10 mouse cellular contexts compared by ENCODE assay signal in genomic region chr11:70564276-70564873, GRCm38 (mm10). TPM values are rescaled to one million over a fixed set of nuclear protein-coding genes. Genes with fewer than 3 reads are reported as not detected.
DNase-seq lines count a peak whose midpoint lies in the region; ATAC-seq lines count a peak whose summit lies in the region.
"Had no signal": no experiment of that assay in that cellular context is flagged by ENCODE, and none has a peak within 500 bp of the region (broad histone marks: within the 10 kb centered on the region; RNA-seq: fewer than 3 reads in every experiment).

No protein-coding gene starts in this region.

- peak overlapping the region; percentile 94 for H3K4me3 ChIP-seq in heart, embryonic 16.5 days (ENCODE audit: low read length)
- H3K4me3 ChIP-seq in forebrain, embryonic 12.5 days (replicated peaks), result peak overlapping the region; percentile 81
- 0 out of 2 replicates have a peak overlapping the region, but pooled peaks have one; percentile 83 for H3K4me3 ChIP-seq in neural tube, embryonic 12.5 days

- H3K4me1 ChIP-seq in heart, embryonic 16.5 days (ENCODE audit: control insufficient read depth, insufficient read depth, low read length), result peaks cover 29% of the 10 kb centered on the region
- H3K4me1 ChIP-seq in forebrain, embryonic 12.5 days, result peaks cover 42% of the 10 kb centered on the region
- peaks cover 38% of the 10 kb centered on the region for H3K4me1 ChIP-seq in neural tube, embryonic 12.5 days

- H3K4me2 ChIP-seq in heart, embryonic 16.5 days (ENCODE audit: low read depth, low read length), result peak overlapping the region; percentile 94
- H3K4me2 ChIP-seq in forebrain, embryonic 12.5 days, result peak overlapping the region; percentile 96
- peak overlapping the region; percentile 97 for H3K4me2 ChIP-seq in neural tube, embryonic 12.5 days (replicated peaks)

- H3K27me3 ChIP-seq in heart, embryonic 16.5 days (ENCODE audit: control insufficient read depth, insufficient read depth, low read length), result no peaks in the 10 kb centered on the region
- no peaks in the 10 kb centered on the region for H3K27me3 ChIP-seq in forebrain, embryonic 12.5 days
- no peaks in the 10 kb centered on the region for H3K27me3 ChIP-seq in neural tube, embryonic 12.5 days (replicated peaks)

- H3K9me3 ChIP-seq in heart, embryonic 16.5 days (replicated peaks; ENCODE audit: control insufficient read depth, low read length), result no peaks in the 10 kb centered on the region
- H3K9me3 ChIP-seq in forebrain, embryonic 12.5 days, result no peaks in the 10 kb centered on the region
- no peaks in the 10 kb centered on the region for H3K9me3 ChIP-seq in neural tube, embryonic 12.5 days

- peak overlapping the region; percentile 88 for H3K27ac ChIP-seq in heart, embryonic 16.5 days (ENCODE audit: low read length)
- H3K27ac ChIP-seq in forebrain, embryonic 12.5 days, result no peak overlapping the region
- H3K27ac ChIP-seq in neural tube, embryonic 12.5 days, result no peak overlapping the region

- DNase-seq in heart, postnatal 4 days, result no peak
- peak; percentile 76 for DNase-seq in kidney, postnatal 14 days
- DNase-seq in MN1 (ENCODE audit: low spot score), result no peak
- no peak for DNase-seq in spleen, postnatal 36 days (ENCODE audit: low spot score in 2 of 2)
- DNase-seq in cerebellum, postnatal 14 days, result no peak

- peak overlapping the region; percentile 96 for H3K9ac ChIP-seq in heart, embryonic 16.5 days (ENCODE audit: low read length)
- peak overlapping the region; percentile 82 for H3K9ac ChIP-seq in forebrain, embryonic 12.5 days
- no peak overlapping the region for H3K9ac ChIP-seq in neural tube, embryonic 12.5 days

- H3K36me3 ChIP-seq in heart, embryonic 16.5 days (ENCODE audit: control insufficient read depth, insufficient read depth), result no peaks in the 10 kb centered on the region
- peaks cover 6% of the 10 kb centered on the region; the same call in 1 of the 2 replicates for H3K36me3 ChIP-seq in forebrain, embryonic 12.5 days (replicated peaks)
- H3K36me3 ChIP-seq in neural tube, embryonic 12.5 days, result 0 out of 2 replicates have a peak, but pooled peaks cover 6% of the 10 kb centered on the region

- ATAC-seq in heart, embryonic 16.5 days (replicated peaks; ENCODE audit: extremely low read depth, insufficient read depth, low FRiP score), result no peak
- ATAC-seq in forebrain, embryonic 12.5 days (ENCODE audit: low FRiP score), result no peak
- no peak for ATAC-seq in neural tube, embryonic 12.5 days (ENCODE audit: low FRiP score, low read depth)

- WGBS in heart, embryonic 16.5 days, result 43% methylated on average over 4 of the region's 4 CpGs
- WGBS in forebrain, embryonic 12.5 days, result 39% methylated on average over 4 of the region's 4 CpGs
- 33% methylated on average over 4 of the region's 4 CpGs for WGBS in neural tube, embryonic 12.5 days

RNA-seq across cellular contexts. Expression of gene Mink1, which starts 1.7 kb away (rescaled TPM):
- 9.8 and 10.3 TPM in 2 replicates for polyA plus RNA-seq in heart, embryonic 16.5 days (2015; fragmentation: Nextera tagmentation; extraction: Ambion mirVana)
- total RNA-seq in heart, postnatal 4 days (2021), result 10 to 100 TPM; 38.2 to 42.5 TPM
- 15.3 and 17.4 TPM in 2 replicates for polyA plus RNA-seq in forebrain, embryonic 12.5 days (2016; fragmentation: Nextera tagmentation; extraction: Ambion mirVana)
- 15.8 and 16.6 TPM in 2 replicates for polyA plus RNA-seq in neural tube, embryonic 12.5 days (2016; fragmentation: Nextera tagmentation; extraction: Ambion mirVana)

RNA-seq across cellular contexts. Expression of gene Pld2, which starts 24.5 kb away (rescaled TPM):
- polyA plus RNA-seq in heart, embryonic 16.5 days (2015; fragmentation: Nextera tagmentation; extraction: Ambion mirVana), result 9.1 and 12.0 TPM in 2 replicates
- total RNA-seq in heart, postnatal 4 days (2021), result 1 to 10 TPM; 8.3 to 9.3 TPM
- 3.4 and 4.0 TPM in 2 replicates for polyA plus RNA-seq in forebrain, embryonic 12.5 days (2016; fragmentation: Nextera tagmentation; extraction: Ambion mirVana)
- polyA plus RNA-seq in neural tube, embryonic 12.5 days (2016; fragmentation: Nextera tagmentation; extraction: Ambion mirVana), result 4.7 and 5.8 TPM in 2 replicates

RNA-seq across cellular contexts. Expression of gene Gm40193, which starts 31.6 kb away (rescaled TPM):
- not detected in 2 replicates for polyA plus RNA-seq in heart, embryonic 16.5 days (2015; fragmentation: Nextera tagmentation; extraction: Ambion mirVana)
- total RNA-seq in heart, postnatal 4 days (2021), result not detected
- polyA plus RNA-seq in forebrain, embryonic 12.5 days (2016; fragmentation: Nextera tagmentation; extraction: Ambion mirVana), result not detected in 2 replicates
- polyA plus RNA-seq in neural tube, embryonic 12.5 days (2016; fragmentation: Nextera tagmentation; extraction: Ambion mirVana), result not detected in 2 replicates
- total RNA-seq: common myeloid progenitor, adult 5-6 weeks; monocyte, adult 5-6 weeks had no signal

RNA-seq across cellular contexts. Expression of gene Psmb6, which starts 39.2 kb away (rescaled TPM):
- 607 and 623 TPM in 2 replicates for polyA plus RNA-seq in heart, embryonic 16.5 days (2015; fragmentation: Nextera tagmentation; extraction: Ambion mirVana)
- 100 to 1,000 TPM; 296 TPM for total RNA-seq in heart, postnatal 4 days (2021)
- polyA plus RNA-seq in forebrain, embryonic 12.5 days (2016; fragmentation: Nextera tagmentation; extraction: Ambion mirVana), result 758 and 788 TPM in 2 replicates
- 779 and 832 TPM in 2 replicates for polyA plus RNA-seq in neural tube, embryonic 12.5 days (2016; fragmentation: Nextera tagmentation; extraction: Ambion mirVana)

RNA-seq across cellular contexts. Expression of gene Gltpd2, which starts 45.4 kb away (rescaled TPM):
- polyA plus RNA-seq in heart, embryonic 16.5 days (2015; fragmentation: Nextera tagmentation; extraction: Ambion mirVana), result 0.16 and 0.37 TPM in 2 replicates
- total RNA-seq in heart, postnatal 4 days (2021), result not detected
- polyA plus RNA-seq in forebrain, embryonic 12.5 days (2016; fragmentation: Nextera tagmentation; extraction: Ambion mirVana), result not detected in 2 replicates
- polyA plus RNA-seq in neural tube, embryonic 12.5 days (2016; fragmentation: Nextera tagmentation; extraction: Ambion mirVana), result 0.22 and 0.42 TPM in 2 replicates
- total RNA-seq: common myeloid progenitor, adult 5-6 weeks; monocyte, adult 5-6 weeks had no signal
